Mouse (Mus musculus) CH12.LX (cell line): ENCODE measurements around the gene Slc2a3. TPM values are rescaled to one million over a fixed set of nuclear protein-coding genes. Genes with fewer than 3 reads are reported as not detected.

Experiments used
- DNase-seq: peaks from one replicate; pipeline ENCODE4 v3.0.0-alpha.2; 2013; ENCODE audit errors: extremely low read depth
- H3K27ac ChIP-seq: 2 replicates; pipeline ENCODE4 v1.5.1; 2012; ENCODE audit warnings: low read depth, mild to moderate bottlenecking, control low read depth, moderate library complexity; ENCODE audit not compliant: insufficient read depth
- H3K27me3 ChIP-seq: replicated peaks from 2 replicates; pipeline ENCODE3; 2012; ENCODE audit warnings: inconsistent platforms
- H3K36me3 ChIP-seq, 2 experiments: replicated peaks in 1 of 2; 2 replicates each; pipeline versions ENCODE3 to v1.6.1; 2012; ENCODE audit warnings: inconsistent platforms in 1 of 2, low read length in 1 of 2, mild to moderate bottlenecking in 1 of 2, mixed read lengths in 1 of 2, moderate library complexity in 1 of 2; ENCODE audit not compliant: control insufficient read depth in 1 of 2, insufficient read depth in 1 of 2
- H3K4me1 ChIP-seq, 2 experiments: 2 replicates each; pipeline ENCODE4 v1.6.1; 2012; ENCODE audit warnings: inconsistent platforms in 1 of 2, moderate library complexity in 1 of 2; ENCODE audit not compliant: insufficient read depth in 2 of 2, control insufficient read depth in 1 of 2
- H3K4me2 ChIP-seq: 2 replicates; pipeline ENCODE4 v1.6.1; 2012; ENCODE audit warnings: low read depth, mild to moderate bottlenecking, control low read depth; ENCODE audit not compliant: poor library complexity, insufficient read depth, severe bottlenecking
- H3K4me3 ChIP-seq, 3 experiments: fragments of 150-350 bp in 1 of 3; sonication (generic) in 1 of 3; replicated peaks in 1 of 3; 2 replicates each; pipeline versions ENCODE3 to v1.5.1; 2011 to 2012; ENCODE audit warnings: low read depth in 2 of 3, low read length in 2 of 3, mild to moderate bottlenecking in 2 of 3, moderate library complexity in 2 of 3, control low read depth in 1 of 3, improper control_type of control experiment in 1 of 3, inconsistent platforms in 1 of 3, mixed read lengths in 1 of 3; ENCODE audit not compliant: poor library complexity in 1 of 3
- H3K79me2 ChIP-seq: replicated peaks from 2 replicates; pipeline ENCODE4 v1.6.1; 2012; ENCODE audit warnings: mild to moderate bottlenecking, moderate library complexity; ENCODE audit not compliant: control insufficient read depth, poor library complexity, insufficient read depth, severe bottlenecking; ENCODE audit errors: extremely low read depth
- H3K9ac ChIP-seq: 2 replicates; pipeline ENCODE4 v1.6.1; 2012; ENCODE audit warnings: low read depth, mild to moderate bottlenecking, control low read depth, moderate library complexity; ENCODE audit not compliant: insufficient read depth
- H3K9me3 ChIP-seq: replicated peaks from 2 replicates; pipeline ENCODE3; 2012; ENCODE audit warnings: low read length, inconsistent platforms, mixed read lengths
- BHLHE40 ChIP-seq: IDR thresholded peaks from 2 replicates; pipeline ENCODE4 v1.6.1; 2011; ENCODE audit warnings: mild to moderate bottlenecking, low read depth, low read length, improper control_type of control experiment
- CHD2 ChIP-seq: IDR thresholded peaks from 2 replicates; pipeline ENCODE4 v1.6.1; 2011; ENCODE audit warnings: low read length, improper control_type of control experiment
- ELF1 ChIP-seq: IDR thresholded peaks from 2 replicates; pipeline ENCODE4 v1.6.1; 2014; ENCODE audit warnings: low read depth, mild to moderate bottlenecking, inconsistent platforms, low read length, improper control_type of control experiment
- EP300 ChIP-seq: IDR thresholded peaks from 2 replicates; pipeline ENCODE4 v1.6.1; 2011; ENCODE audit warnings: low read length, improper control_type of control experiment
- ETS1 ChIP-seq: conservative IDR thresholded peaks from 2 replicates; pipeline ENCODE4 v1.6.1; 2012; ENCODE audit warnings: low read depth, mild to moderate bottlenecking, inconsistent platforms, low read length, improper control_type of control experiment, moderate library complexity
- GABPA ChIP-seq: IDR thresholded peaks from 2 replicates; pipeline ENCODE4 v1.6.1; 2012; ENCODE audit warnings: low read depth, low read length, improper control_type of control experiment, inconsistent platforms; ENCODE audit not compliant: insufficient replicate concordance
- HCFC1 ChIP-seq: IDR thresholded peaks from 2 replicates; pipeline ENCODE4 v1.6.1; 2012; ENCODE audit warnings: low read depth, mild to moderate bottlenecking, inconsistent platforms, low read length, improper control_type of control experiment
- JUND ChIP-seq: conservative IDR thresholded peaks from 2 replicates; pipeline ENCODE4 v1.6.1; 2011; ENCODE audit warnings: low read depth, low read length, improper control_type of control experiment
- MAFK ChIP-seq: IDR thresholded peaks from 2 replicates; pipeline ENCODE4 v1.6.1; 2011; ENCODE audit warnings: low read length, improper control_type of control experiment; ENCODE audit not compliant: insufficient replicate concordance
- MAZ ChIP-seq: IDR thresholded peaks from 2 replicates; pipeline ENCODE4 v1.6.1; 2012; ENCODE audit warnings: low read depth, mild to moderate bottlenecking, inconsistent platforms, low read length, improper control_type of control experiment, moderate library complexity
- MYC ChIP-seq: IDR thresholded peaks from 2 replicates; pipeline ENCODE4 v1.6.1; 2011; ENCODE audit warnings: low read depth, mild to moderate bottlenecking, improper control_type of control experiment, low read length
- PAX5 ChIP-seq: IDR thresholded peaks from 2 replicates; pipeline ENCODE4 v1.6.1; 2012; ENCODE audit warnings: low read length, inconsistent platforms, mixed read lengths
- POLR2A ChIP-seq: IDR thresholded peaks from 2 replicates; pipeline ENCODE4 v1.6.1; 2011; ENCODE audit warnings: low read depth, mild to moderate bottlenecking, improper control_type of control experiment, low read length
- POLR2AphosphoS2 ChIP-seq: IDR thresholded peaks from 2 replicates; pipeline ENCODE4 v1.6.1; 2011; ENCODE audit warnings: low read depth, low read length, improper control_type of control experiment
- RAD21 ChIP-seq: IDR thresholded peaks from 2 replicates; pipeline ENCODE4 v1.6.1; 2011; ENCODE audit warnings: low read depth, mild to moderate bottlenecking, low read length, improper control_type of control experiment, moderate library complexity
- UBTF ChIP-seq: IDR thresholded peaks from 2 replicates; pipeline ENCODE4 v1.6.1; 2012; ENCODE audit warnings: low read depth, mild to moderate bottlenecking, inconsistent platforms, low read length, improper control_type of control experiment, moderate library complexity
- USF1 ChIP-seq: IDR thresholded peaks from 2 replicates; pipeline ENCODE4 v1.6.1; 2014; ENCODE audit warnings: low read depth, mild to moderate bottlenecking, inconsistent platforms, low read length, improper control_type of control experiment
- USF2 ChIP-seq: conservative IDR thresholded peaks from 2 replicates; pipeline ENCODE4 v1.6.1; 2011; ENCODE audit warnings: low read depth, low read length, improper control_type of control experiment
- ZC3H11A ChIP-seq: IDR thresholded peaks from 2 replicates; pipeline ENCODE4 v1.6.1; 2012; ENCODE audit warnings: low read depth, mild to moderate bottlenecking, inconsistent platforms, low read length, improper control_type of control experiment
- ZKSCAN1 ChIP-seq: IDR thresholded peaks from 2 replicates; pipeline ENCODE4 v1.6.1; 2012; ENCODE audit warnings: low read depth, inconsistent platforms, low read length, improper control_type of control experiment, borderline replicate concordance
- ZMIZ1 ChIP-seq: IDR thresholded peaks from 2 replicates; pipeline ENCODE4 v1.6.1; 2012; ENCODE audit warnings: low read depth, mild to moderate bottlenecking, inconsistent platforms, low read length, improper control_type of control experiment
- dilution Hi-C: fragments of 300-500 bp; cut with MboI; formaldehyde crosslinking; loops from 2 replicates; pipeline ENCODE4 v1.14.3; 2020; ENCODE audit warnings: low sequenced_read_pairs; ENCODE audit not compliant: extremely low pct_unique_long_range_greater_than_20kb, extremely low pct_ligation_motif_present
- in situ Hi-C: fragments of 300-500 bp; cut with MboI; formaldehyde crosslinking; loops from 3 replicates; pipeline ENCODE4 v1.14.3; 2019; ENCODE audit warnings: low sequenced_read_pairs, low pct_ligation_motif_present, low pct_unique_long_range_greater_than_20kb, mixed read lengths
- polyA plus RNA-seq: library from polyadenylated mRNA; unstranded; fragments of >175 nt; gene quantifications from 2 replicates; pipeline ENCODE4 v1.2.1, GENCODE M21; 2012; ENCODE audit warnings: low read depth; ENCODE audit not compliant: insufficient read length
- total RNA-seq, 2 experiments: library from RNA; depleted of rRNA; stranded (reverse); fragments of 300-350 nt in 1 of 2; fragments of >200 nt in 1 of 2; gene quantifications; 2 replicates each; pipeline ENCODE4 v1.2.3; 2012 to 2014

Slc2a3 gene
- total and polyA plus RNA-seq, 3 experiments = 28.8 to 38.3 (median 29.7) TPM

- Histone ChIP-seq H3K36me3 (peaks cover 0 to 39% of the 10 kb centered on the region in 2 experiments), H3K79me2 (no peaks in the 10 kb centered on the region), H3K9me3 (no peaks in the 10 kb centered on the region), H3K4me1 (peaks cover 0 to 13% of the 10 kb centered on the region in 2 experiments; a peak in 2 of 4 replicates), H3K9ac (no peak overlapping the region), H3K27me3 (no peaks in the 10 kb centered on the region), H3K4me3 (no peak overlapping the region), H3K27ac (no peak overlapping the region), H3K4me2 (no peak overlapping the region)
- dilution Hi-C loops (no loop called here), in situ Hi-C loops (no loop called here)
- no peak for DNase-seq
- no peak for TF ChIP-seq GABPA
- no peak for TF ChIP-seq USF2
- TF ChIP-seq POLR2A = no peak
- no peak for TF ChIP-seq MAZ
- no peak for TF ChIP-seq ZMIZ1
- TF ChIP-seq JUND = no peak
- TF ChIP-seq POLR2AphosphoS2 = no peak
- TF ChIP-seq ZKSCAN1 = no peak
- TF ChIP-seq UBTF = no peak
- TF ChIP-seq ZC3H11A = no peak
- no peak for TF ChIP-seq MYC
- no peak for TF ChIP-seq CHD2
- TF ChIP-seq BHLHE40 = no peak
- no peak for TF ChIP-seq RAD21
- TF ChIP-seq EP300 = no peak
These were observed 35.1 kb downstream of the Slc2a3 start for GRCm38 (mm10) chr6:122766145-122766968.

- H3K4me3 ChIP-seq = no peak overlapping the region
- no peaks in the 10 kb centered on the region for H3K27me3 ChIP-seq
- H3K27ac ChIP-seq = no peak overlapping the region
- no peaks in the 10 kb centered on the region for H3K9me3 ChIP-seq
- in situ Hi-C loops = no loop called here
- DNase-seq = no peak
- dilution Hi-C loops = no loop called here
- no peak overlapping the region for H3K9ac ChIP-seq
- H3K4me1 ChIP-seq = peaks cover 0 to 13% of the 10 kb centered on the region in 2 experiments; a peak in 2 of 4 replicates
- peaks cover 0 to 34% of the 10 kb centered on the region in 2 experiments for H3K36me3 ChIP-seq
- no peak for TF ChIP-seq ETS1
- TF ChIP-seq MYC = no peak
- TF ChIP-seq PAX5 = no peak
- TF ChIP-seq MAFK = no peak
- TF ChIP-seq HCFC1 = no peak
- TF ChIP-seq GABPA = no peak
- TF ChIP-seq ELF1 = no peak
- TF ChIP-seq USF1 = no peak
- no peaks in the 10 kb centered on the region; the same call in 1 of the 2 replicates for H3K79me2 ChIP-seq
- H3K4me2 ChIP-seq = no peak overlapping the region
These were observed 36.0 kb downstream of the Slc2a3 start for GRCm38 (mm10) chr6:122765298-122765956.
